9 mouse cellular contexts compared by ENCODE assay signal in the genomic region with DNA sequence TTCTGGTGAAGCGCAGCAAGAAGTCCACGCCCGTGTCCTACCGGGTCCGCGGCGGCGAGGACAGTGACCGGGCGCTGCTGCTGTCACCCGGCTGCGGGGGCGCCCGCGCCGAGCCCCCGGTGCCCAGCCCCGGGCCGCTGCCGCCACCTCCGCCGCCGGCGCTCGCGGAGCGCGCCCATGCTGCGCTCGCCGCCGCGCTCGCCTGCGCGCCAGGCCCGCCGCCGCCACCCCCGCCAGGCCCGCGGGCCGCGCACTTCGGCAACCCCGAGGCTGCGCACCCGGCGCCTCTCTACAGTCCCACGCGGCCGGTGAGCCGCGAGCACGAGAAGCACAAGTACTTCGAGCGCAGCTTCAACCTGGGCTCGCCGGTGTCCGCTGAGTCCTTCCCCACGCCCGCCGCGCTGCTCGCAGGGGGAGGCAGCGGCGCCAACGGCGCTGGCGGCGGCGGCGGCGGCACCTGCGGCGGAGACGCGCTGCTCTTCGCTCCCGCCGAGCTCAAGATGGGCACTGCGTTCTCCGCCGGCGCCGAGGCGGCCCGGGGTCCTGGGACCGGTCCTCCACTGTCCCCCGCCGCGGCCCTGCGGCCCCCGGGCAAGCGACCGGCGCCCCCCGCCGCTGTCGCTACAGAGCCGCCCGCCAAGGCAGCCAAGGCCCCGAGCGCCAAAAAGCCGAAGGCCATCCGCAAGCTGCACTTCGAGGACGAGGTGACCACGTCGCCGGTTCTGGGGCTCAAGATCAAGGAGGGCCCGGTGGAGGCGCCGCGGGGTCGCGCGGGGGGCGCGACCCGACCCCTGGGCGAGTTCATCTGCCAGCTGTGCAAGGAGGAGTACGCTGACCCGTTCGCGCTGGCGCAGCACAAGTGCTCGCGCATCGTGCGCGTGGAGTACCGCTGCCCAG. TPM values are rescaled to one million over a fixed set of nuclear protein-coding genes. Genes with fewer than 3 reads are reported as not detected.
DNase-seq lines count a peak whose midpoint lies in the region; ATAC-seq and TF ChIP-seq lines count a peak whose summit lies in the region.
"Had no signal": no experiment of that assay in that cellular context is flagged by ENCODE, and none has a peak within 500 bp of the region (broad histone marks: within the 10 kb centered on the region; RNA-seq: fewer than 3 reads in every experiment).

No protein-coding gene starts in this region.

- H3K79me2 ChIP-seq in heart, adult 2 months (replicated peaks; ENCODE audit: control insufficient read depth, insufficient read depth, low read length), result no peaks in the 10 kb centered on the region

- peaks cover 2% of the 10 kb centered on the region for H3K4me1 ChIP-seq in heart, adult 2 months (ENCODE audit: control insufficient read depth, insufficient read depth, low read length)
- no peaks in the 10 kb centered on the region for H3K4me1 ChIP-seq in brown adipose tissue, adult 24 weeks (ENCODE audit: control insufficient read depth, insufficient read depth, insufficient read length, low read length)
- peaks cover 20% of the 10 kb centered on the region for H3K4me1 ChIP-seq in limb, embryonic 11.5 days (ENCODE audit: control insufficient read depth, insufficient read depth, low read length)

- no peak for TF ChIP-seq POLR2A in heart, adult 2 months (IDR thresholded peaks at IDR 0.05; ENCODE audit: insufficient read depth, low read depth, low read length)

- TF ChIP-seq CTCF in heart, adult 2 months (IDR thresholded peaks at IDR 0.05), result no peak

- peak; percentile 10; the same call in 1 of the 2 replicates for ATAC-seq in granulocyte monocyte progenitor cell, adult 5-6 weeks (replicated peaks; ENCODE audit: poor library complexity, severe bottlenecking)
- no peak for ATAC-seq in limb, embryonic 11.5 days (ENCODE audit: insufficient number of reproducible peaks, low FRiP score, low TSS enrichment, low read depth)

- peak overlapping the region; percentile 95 for H3K4me2 ChIP-seq in limb, embryonic 11.5 days (ENCODE audit: low read depth, severe bottlenecking)

- 3% methylated on average over 132 of the region's 133 CpGs for WGBS in heart, adult 2 months
- under 1% methylated on average over 103 of the region's 133 CpGs for WGBS in limb, embryonic 11.5 days

- H3K27ac ChIP-seq in heart, adult 2 months, result no peak overlapping the region
- H3K27ac ChIP-seq in brown adipose tissue, adult 24 weeks (replicated peaks; ENCODE audit: low read depth, low read length), result no peak overlapping the region
- no peak overlapping the region for H3K27ac ChIP-seq in limb, embryonic 11.5 days (replicated peaks; ENCODE audit: low read depth, low read length)

- H3K4me3 ChIP-seq in heart, adult 2 months, result peak overlapping the region; percentile 39
- H3K4me3 ChIP-seq in brown adipose tissue, adult 24 weeks (ENCODE audit: insufficient read depth, low read depth, low read length), result peak overlapping the region; percentile 55
- H3K4me3 ChIP-seq in limb, embryonic 11.5 days (ENCODE audit: low read depth, low read length), result peak overlapping the region; percentile 47

- no peak for TF ChIP-seq EP300 in heart, adult 2 months (IDR thresholded peaks at IDR 0.05; ENCODE audit: insufficient read depth, low read depth, low read length)

- no peak for DNase-seq in heart, adult 2 months
- no peak for DNase-seq in heart, adult 9 months (ENCODE audit: low spot score in 2 of 2)
- DNase-seq in B cell, adult 2 months, result peak; percentile 16 to 34
- peak; percentile 66 for DNase-seq in limb, embryonic 11.5 days (ENCODE audit: low spot score)
- peak; percentile 32 for DNase-seq in retina, adult 2 months (ENCODE audit: low read depth, low spot score)
- DNase-seq in spleen, adult 12 weeks (ENCODE audit: low spot score), result no peak

- no peaks in the 10 kb centered on the region for H3K36me3 ChIP-seq in heart, adult 2 months (ENCODE audit: control insufficient read depth, insufficient read depth, low read length)
- H3K36me3 ChIP-seq in limb, embryonic 11.5 days (ENCODE audit: control insufficient read depth, insufficient read depth, low read length), result no peaks in the 10 kb centered on the region

- H3K9ac ChIP-seq in heart, adult 2 months (ENCODE audit: low read depth, low read length), result no peak overlapping the region
- peak overlapping the region; percentile 43; the same call in 1 of the 2 replicates for H3K9ac ChIP-seq in limb, embryonic 11.5 days (ENCODE audit: low read length)

- H3K27me3 ChIP-seq in heart, adult 2 months (ENCODE audit: control insufficient read depth, insufficient read depth, low read length), result peaks cover 46% of the 10 kb centered on the region
- H3K27me3 ChIP-seq in limb, embryonic 11.5 days (ENCODE audit: control insufficient read depth, insufficient read depth, low read length), result peaks cover 90% of the 10 kb centered on the region

- intact Hi-C loops in heart, adult 2 months (cut with DNase I), result no loop called here

- no peaks in the 10 kb centered on the region for H3K9me3 ChIP-seq in limb, embryonic 11.5 days (ENCODE audit: control insufficient read depth, low read length)

RNA-seq across cellular contexts. Expression of a gene that starts 0.8 kb away (rescaled TPM):
- not detected for total RNA-seq in heart, adult 2 months (2021)
- polyA plus RNA-seq in heart, adult 2 months (2012; rRNA removed), result not detected in 2 replicates
- polyA plus RNA-seq in brown adipose tissue, adult 24 weeks (2012; ENCODE audit: insufficient read depth, insufficient read length, missing spikeins), result not detected in 2 replicates
- not detected in 2 replicates for total RNA-seq in granulocyte monocyte progenitor cell, adult 5-6 weeks (2014; fragmentation: Nextera tagmentation)
- not detected in 2 replicates for total RNA-seq in granulocyte monocyte progenitor cell, adult 5-6 weeks (2017)
- 0.06 and 0.09 TPM in 2 replicates for polyA plus RNA-seq in limb, embryonic 11.5 days (2014; fragmentation: Nextera tagmentation; extraction: Ambion mirVana)
- total RNA-seq: MEL had no signal

Comparison
In these comparisons a context has a peak if more than half of its experiments do, and no peak if none do; other contexts are left out.
1. DNase-seq: peak in B cell, adult 2 months (2 of 2), limb, embryonic 11.5 days (single experiment) and retina, adult 2 months (single experiment); none in heart, adult 2 months (0 of 2), heart, adult 9 months (0 of 2) and spleen, adult 12 weeks (single experiment).
2. Peak in every context shown above with its lines, with median percentiles within 50 percentile points of each other: H3K4me3 ChIP-seq.